Mouse (Mus musculus) sigmoid colon, adult 10 weeks (tissue): Measurements from ENCODE around the gene Vstm2a. TPM values are rescaled to one million over a fixed set of nuclear protein-coding genes. Genes with fewer than 3 reads are reported as not detected.

Experiments used
- polyA plus RNA-seq: library from polyadenylated mRNA; stranded (reverse); fragments of 350-450 nt; fragmentation: Illumina TruSeq; extraction: RNeasy Lipid Tissue Mini Kit (QIAGEN cat#74804); gene quantifications from one replicate; pipeline ENCODE4 v1.2.3, GENCODE M21; 2014; ENCODE audit warnings: low read depth, low replicate concordance

The Vstm2a gene
- 1.0 TPM for polyA plus RNA-seq

GRCm38 (mm10) chr11:16257473-16257921, at the start of gene Vstm2a:
Gene Vstm2a (plus strand): TSS chr11:16257724.

